Mouse (Mus musculus) intestine, postnatal 0 days (tissue): ENCODE data around the gene S100a11. TPM values are rescaled to one million over a fixed set of nuclear protein-coding genes. Genes with fewer than 3 reads are reported as not detected.

Experiments used
- ATAC-seq: fragments of 200-750 bp; cut with Nextera tagmentation; 2 replicates; pipeline ENCODE4 v1.8.0; 2017; ENCODE audit warnings: mild to moderate bottlenecking, moderate TSS enrichment, moderate library complexity
- H3K27ac ChIP-seq: fragments of 300-500 bp; sonication (generic); 2 replicates; pipeline ENCODE4 v1.5.1; 2014; ENCODE audit warnings: mild to moderate bottlenecking, low read depth, low read length, moderate library complexity
- H3K27me3 ChIP-seq: fragments of 300-500 bp; sonication (generic); replicated peaks from 2 replicates; pipeline ENCODE4 v1.6.1; 2014; ENCODE audit warnings: low read length, mixed read lengths; ENCODE audit not compliant: control insufficient read depth, insufficient read depth
- H3K36me3 ChIP-seq: fragments of 300-500 bp; sonication (generic); 2 replicates; pipeline ENCODE4 v1.6.1; 2014; ENCODE audit warnings: mild to moderate bottlenecking, moderate library complexity; ENCODE audit not compliant: control insufficient read depth, insufficient read depth
- H3K4me1 ChIP-seq: fragments of 300-500 bp; sonication (generic); replicated peaks from 2 replicates; pipeline ENCODE4 v1.6.1; 2014; ENCODE audit warnings: antibody characterized with exemption, low read length, mixed read lengths; ENCODE audit not compliant: control insufficient read depth, insufficient read depth
- H3K4me2 ChIP-seq: fragments of 300-500 bp; sonication (generic); replicated peaks from 2 replicates; pipeline ENCODE4 v1.6.1; 2014; ENCODE audit warnings: low read depth, mild to moderate bottlenecking, moderate library complexity
- H3K4me3 ChIP-seq: fragments of 300-500 bp; sonication (generic); 2 replicates; pipeline ENCODE4 v1.5.1; 2014; ENCODE audit warnings: low read depth, low read length
- H3K9ac ChIP-seq: fragments of 300-500 bp; sonication (generic); 2 replicates; pipeline ENCODE4 v1.6.1; 2014; ENCODE audit warnings: mild to moderate bottlenecking, low read depth, low read length
- H3K9me3 ChIP-seq: fragments of 300-500 bp; sonication (generic); 2 replicates; pipeline ENCODE4 v1.6.1; 2016; ENCODE audit warnings: mixed run types; ENCODE audit not compliant: control insufficient read depth
- CTCF ChIP-seq: sonication (generic); IDR thresholded peaks from 2 replicates; pipeline ENCODE4 v1.5.1; 2016; ENCODE audit warnings: low read depth, mild to moderate bottlenecking, control low read depth, antibody characterized with exemption, moderate library complexity
- WGBS: fragments of 180-500 bp; shearing (Covaris S2); extraction: QIAGEN DNeasy Blood & Tissue Kit; methylation state at CpG from one replicate; pipeline ENCODE4 v1.1.7; 2014; 5-methylcytosine and 5-hydroxymethylcytosine counted together
- polyA plus RNA-seq: library from polyadenylated mRNA; unstranded; fragments of >200 nt; fragmentation: Nextera tagmentation; extraction: Ambion mirVana; gene quantifications from 2 replicates; pipeline ENCODE4 v1.2.1, GENCODE M21; 2015

Gene S100a11
- polyA plus RNA-seq, 1 experiment from 2014 or later = 965 TPM

- Histone ChIP-seq H3K36me3 (no peaks in the 10 kb centered on the region), H3K27me3 (no peaks in the 10 kb centered on the region), H3K27ac (no peak overlapping the region), H3K9me3 (no peaks in the 10 kb centered on the region), H3K4me1 (0 out of 2 replicates have a peak, but pooled peaks cover 5% of the 10 kb centered on the region), H3K4me2 (no peak overlapping the region), H3K4me3 (no peak overlapping the region), H3K9ac (no peak overlapping the region)
- no peak for TF ChIP-seq CTCF
- 51% methylated on average over 2 of the region's 2 CpGs for WGBS
- ATAC-seq = no peak
Measured at GRCm38 (mm10) chr3:93517343-93517742, 2.9 kb upstream of the S100a11 start.

- no peaks in the 10 kb centered on the region for H3K9me3 ChIP-seq
- peaks cover 9% of the 10 kb centered on the region for H3K36me3 ChIP-seq
- H3K4me3 ChIP-seq = peak overlapping the region; percentile 60
- peak overlapping the region; percentile 78 for H3K4me2 ChIP-seq
- TF ChIP-seq CTCF = no peak
- ATAC-seq = no peak
- H3K27ac ChIP-seq = no peak overlapping the region
- H3K4me1 ChIP-seq = 0 out of 2 replicates have a peak, but pooled peaks cover 5% of the 10 kb centered on the region
- 54% methylated on average over 5 of the region's 5 CpGs for WGBS
- peak overlapping the region; percentile 75; the same call in 1 of the 2 replicates for H3K9ac ChIP-seq
- H3K27me3 ChIP-seq = no peaks in the 10 kb centered on the region
Measured at GRCm38 (mm10) chr3:93519856-93520329, 395 bp upstream of the S100a11 start.

- Histone ChIP-seq H3K27me3 (no peaks in the 10 kb centered on the region), H3K36me3 (peaks cover 19% of the 10 kb centered on the region), H3K9me3 (no peaks in the 10 kb centered on the region), H3K4me3 (peak overlapping the region; percentile 60), H3K4me2 (peak overlapping the region; percentile 78), H3K4me1 (0 out of 2 replicates have a peak, but pooled peaks cover 5% of the 10 kb centered on the region), H3K27ac (no peak overlapping the region), H3K9ac (no peak overlapping the region)
- 83% methylated on average over 8 of the region's 8 CpGs for WGBS
- no peak for ATAC-seq
- no peak for TF ChIP-seq CTCF
Measured at GRCm38 (mm10) chr3:93521462-93522057, 1.3 kb downstream of the S100a11 start.

GRCm38 (mm10) chr3:93522611-93523010 lies 2.3 kb downstream of the S100a11 start:
- H3K4me3 ChIP-seq = no peak overlapping the region
- H3K36me3 ChIP-seq = peaks cover 26% of the 10 kb centered on the region
- H3K9me3 ChIP-seq = no peaks in the 10 kb centered on the region
- H3K27me3 ChIP-seq = no peaks in the 10 kb centered on the region
- peak; percentile 87 for TF ChIP-seq CTCF
- WGBS = 35% methylated on average over 7 of the region's 7 CpGs
- no peak overlapping the region for H3K9ac ChIP-seq
- H3K4me1 ChIP-seq = 0 out of 2 replicates have a peak, but pooled peaks cover 5% of the 10 kb centered on the region
- H3K27ac ChIP-seq = no peak overlapping the region
- ATAC-seq = peak; percentile 31; the same call in 1 of the 2 replicates
- H3K4me2 ChIP-seq = no peak overlapping the region; the same call in 1 of the 2 replicates

GRCm38 (mm10) chr3:93527300-93527699 lies 7.0 kb downstream of the S100a11 start:
- WGBS = 85% methylated on average over 3 of the region's 3 CpGs
- H3K4me1 ChIP-seq = no peaks in the 10 kb centered on the region
- no peak overlapping the region for H3K27ac ChIP-seq
- peaks cover 26% of the 10 kb centered on the region for H3K36me3 ChIP-seq
- TF ChIP-seq CTCF = no peak
- no peak overlapping the region for H3K4me2 ChIP-seq
- H3K9ac ChIP-seq = no peak overlapping the region
- no peak overlapping the region for H3K4me3 ChIP-seq
- no peaks in the 10 kb centered on the region for H3K27me3 ChIP-seq
- no peaks in the 10 kb centered on the region for H3K9me3 ChIP-seq
- no peak for ATAC-seq

GRCm38 (mm10) chr3:93528807-93529206 lies 8.5 kb downstream of the S100a11 start:
- TF ChIP-seq CTCF = no peak
- 83% methylated on average over 5 of the region's 5 CpGs for WGBS
- no peak overlapping the region for H3K4me3 ChIP-seq
- no peak overlapping the region for H3K27ac ChIP-seq
- no peaks in the 10 kb centered on the region for H3K4me1 ChIP-seq
- H3K27me3 ChIP-seq = no peaks in the 10 kb centered on the region
- no peak overlapping the region for H3K9ac ChIP-seq
- H3K4me2 ChIP-seq = no peak overlapping the region
- no peaks in the 10 kb centered on the region for H3K9me3 ChIP-seq
- no peak for ATAC-seq
- H3K36me3 ChIP-seq = peaks cover 26% of the 10 kb centered on the region
